Mouse (Mus musculus) gastrocnemius, adult 18-20 months (tissue): ENCODE measurements around the gene Prss54. TPM values are rescaled to one million over a fixed set of nuclear protein-coding genes. Genes with fewer than 3 reads are reported as not detected.
A peak's percentile ranks its signal among the peaks of the same experiment; 100 is the strongest.
"Not testable (repeated sequence)": the region's sequence is repeated elsewhere in the genome, so short reads cannot be mapped to it uniquely, and the experiment has no call there.

Experiments
- DNase-seq: peaks from one replicate; pipeline ENCODE4 v3.0.0; 2021; ENCODE audit warnings: low spot score
- long read RNA-seq, 2 experiments: library from polyadenylated mRNA; stranded (forward); transcript quantifications; one replicate each; pipeline ENCODE4 v2.0.0; 2021
- total RNA-seq, 2 experiments: library from RNA; stranded (reverse); gene quantifications; 2 replicates each; pipeline ENCODE4 v1.2.3; 2021

Prss54 gene
- total RNA-seq: not detected
- long read RNA-seq, experiment 1: 0 reads
- long read RNA-seq, experiment 2: 0 reads

DNA sequence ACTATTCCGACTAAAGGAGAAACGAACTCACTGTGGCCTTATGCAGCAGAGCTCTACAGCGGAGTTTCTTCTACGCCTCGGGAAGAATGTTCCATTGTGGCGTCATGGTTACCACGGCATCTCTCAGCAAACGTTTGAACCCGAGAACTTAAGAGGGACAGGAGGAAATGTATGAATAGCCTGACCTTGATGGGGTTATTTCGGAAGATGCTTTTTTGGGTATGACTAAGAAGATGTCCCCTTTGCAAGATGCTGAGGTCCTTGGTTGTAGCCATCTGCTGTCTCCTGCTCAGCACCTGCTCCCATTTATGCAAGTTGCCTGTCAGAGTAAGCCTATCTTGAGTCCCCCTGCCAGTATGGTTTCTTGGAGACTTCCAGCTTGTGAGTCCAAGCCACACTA lies at the start of gene Prss54:
Gene Prss54 (minus strand): TSS at position 101 of the 400 bp plus-strand sequence.
- no peak for DNase-seq

DNA sequence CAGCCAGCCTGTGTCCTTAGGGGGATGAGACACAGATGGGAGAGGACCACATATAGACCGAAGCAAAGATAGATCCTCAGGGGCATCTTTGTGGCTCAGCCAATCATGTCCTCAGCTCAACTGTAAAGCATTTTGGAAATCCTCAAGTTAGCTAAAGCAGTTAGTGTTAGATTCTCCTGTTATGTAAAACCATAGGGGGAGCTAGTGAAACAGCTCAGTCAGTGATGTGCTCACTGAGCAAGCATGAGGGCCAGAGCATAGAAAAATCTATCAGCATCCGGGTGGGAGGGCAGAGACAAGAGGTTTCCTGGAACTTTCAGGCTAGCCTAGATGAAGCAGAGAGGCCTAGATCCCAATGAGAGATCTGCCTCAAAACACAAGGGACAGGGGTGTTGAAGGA lies 48.7 kb upstream of the Prss54 start:
- no peak for DNase-seq

GRCm38 (mm10) chr8:95620046-95620445 lies 43.9 kb upstream of the Prss54 start:
- DNase-seq: no peak

DNA sequence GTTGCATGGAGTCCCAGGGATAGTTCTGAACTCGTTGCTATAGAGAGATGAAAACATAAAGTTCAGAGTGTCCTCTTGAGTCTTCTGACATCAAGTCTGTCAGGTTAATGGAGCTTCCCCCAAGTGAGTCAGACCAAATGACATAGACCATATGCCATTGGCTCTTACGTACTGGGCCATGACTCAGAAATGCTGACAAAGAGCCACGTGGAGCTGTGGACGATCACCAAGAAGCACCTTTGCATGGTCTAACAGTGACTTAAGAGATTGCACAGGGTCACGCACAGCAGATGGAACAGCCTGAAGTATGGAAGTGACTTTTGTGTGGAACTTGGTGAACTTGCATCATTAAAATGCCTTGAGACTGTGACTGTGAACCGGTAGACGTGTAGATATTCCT lies 40.2 kb upstream of the Prss54 start:
- DNase-seq: no peak

GRCm38 (mm10) chr8:95611769-95612168 lies 35.6 kb upstream of the Prss54 start:
- no peak for DNase-seq

- DNase-seq: no peak
These were observed 34.6 kb upstream of the Prss54 start for GRCm38 (mm10) chr8:95610749-95611148.

DNA sequence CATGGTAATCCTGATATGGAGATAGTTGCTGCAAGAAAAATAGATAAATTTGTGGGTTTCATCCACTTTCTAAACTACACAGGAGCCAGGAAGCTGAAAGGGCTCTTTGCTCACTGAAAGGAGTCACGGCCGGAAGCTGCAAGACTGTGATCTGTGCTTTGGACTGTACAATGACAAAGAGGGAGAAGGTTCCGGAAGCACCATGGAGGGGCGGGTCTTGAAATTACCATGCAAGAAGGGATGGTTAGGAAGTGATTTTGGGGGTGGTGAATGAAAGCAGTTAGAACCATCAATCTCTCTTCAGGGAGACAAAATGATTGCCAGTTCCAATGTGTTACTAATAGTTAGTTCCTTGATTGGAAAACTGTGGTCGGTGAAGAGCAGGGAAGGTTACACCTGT lies 33.3 kb upstream of the Prss54 start:
- no peak for DNase-seq

- DNase-seq: no peak
These were observed 31.1 kb upstream of the Prss54 start for GRCm38 (mm10) chr8:95607210-95607609.

GRCm38 (mm10) chr8:95606509-95606908 lies 30.4 kb upstream of the Prss54 start:
- not testable (repeated sequence) for DNase-seq

- no peak for DNase-seq
These were observed 26.0 kb upstream of the Prss54 start for GRCm38 (mm10) chr8:95602168-95602567.

DNA sequence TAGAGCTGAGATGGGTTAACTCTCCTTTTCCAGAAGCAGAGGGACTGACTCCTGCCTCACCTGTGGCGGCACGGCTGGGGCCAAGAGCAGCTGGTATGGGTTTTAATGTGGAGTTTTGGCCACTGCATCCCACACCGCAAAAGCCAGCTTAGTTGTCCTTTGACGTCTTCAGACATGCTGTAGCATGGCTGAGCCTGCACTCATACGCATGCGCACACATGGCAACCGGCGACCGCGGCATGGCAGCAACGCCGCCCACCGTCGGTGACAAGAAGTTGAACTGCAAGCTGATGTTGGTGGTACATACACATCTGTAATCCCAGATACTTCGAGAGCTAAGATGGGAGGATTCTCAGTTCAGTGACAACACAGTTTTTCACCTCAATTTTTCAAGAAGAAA lies 25.2 kb upstream of the Prss54 start:
- no peak for DNase-seq

- DNase-seq: peak; percentile 11
These were observed 23.7 kb upstream of the Prss54 start for GRCm38 (mm10) chr8:95599861-95600260.

DNA sequence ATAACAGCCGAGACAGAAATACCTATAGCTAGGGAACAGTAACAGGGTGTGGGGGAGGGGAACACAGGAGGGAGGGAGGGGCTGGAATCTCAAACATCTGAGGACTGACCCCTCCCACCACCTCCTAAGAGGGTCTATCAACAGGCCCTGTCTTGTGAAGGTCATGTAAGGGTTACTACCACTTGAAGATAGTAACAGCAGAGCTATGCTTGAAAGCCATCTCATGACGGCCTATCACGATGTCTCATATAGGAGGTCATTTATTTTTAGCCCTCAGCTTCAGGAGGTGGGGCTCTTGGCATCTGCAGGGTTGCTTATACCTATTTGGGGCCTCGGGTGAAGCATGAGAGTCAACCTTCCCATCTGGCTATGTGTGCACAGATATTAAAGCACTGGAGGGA lies 20.7 kb upstream of the Prss54 start:
- no peak for DNase-seq

DNA sequence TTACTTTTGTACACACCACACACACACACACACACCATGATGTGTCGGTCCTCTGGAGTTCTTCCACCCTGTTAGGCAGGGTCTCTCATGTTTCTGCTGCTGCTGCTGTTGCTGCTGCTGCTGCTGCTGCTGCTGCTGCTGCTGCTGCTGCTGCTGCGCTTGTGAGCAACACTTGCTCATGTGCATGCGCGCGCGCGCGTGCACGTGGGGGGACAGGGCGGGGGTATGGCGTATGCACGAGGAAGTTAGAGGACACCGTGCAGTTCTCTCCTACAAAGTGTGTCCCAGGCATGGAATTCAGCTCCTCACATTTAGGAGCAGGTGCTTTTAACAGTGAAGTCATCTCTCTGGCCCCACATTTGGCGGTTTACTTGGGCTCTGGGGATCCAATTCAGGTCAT lies 19.0 kb upstream of the Prss54 start:
- no peak for DNase-seq

GRCm38 (mm10) chr8:95593439-95594393 lies 17.6 kb upstream of the Prss54 start:
- DNase-seq: no peak

GRCm38 (mm10) chr8:95592131-95592780 lies 16.1 kb upstream of the Prss54 start:
- no peak for DNase-seq

DNA sequence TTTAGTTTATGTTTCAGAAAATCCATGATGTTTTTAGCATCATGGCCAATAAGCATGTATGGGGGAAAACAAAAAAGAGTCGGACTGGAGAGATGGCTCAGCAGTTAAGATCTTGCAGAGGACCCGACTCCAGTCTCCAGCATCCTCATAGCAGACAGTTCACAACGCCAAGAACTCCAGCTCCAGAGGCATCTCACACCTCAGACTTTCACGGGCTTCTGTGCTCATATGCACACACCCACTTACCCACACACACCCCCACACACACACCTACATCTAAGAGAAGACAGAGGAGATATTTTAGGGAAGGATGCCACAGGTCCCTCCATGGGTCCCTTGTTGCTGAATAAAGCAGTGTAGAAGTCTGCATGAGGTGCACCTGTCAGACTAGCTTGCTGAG lies 14.4 kb upstream of the Prss54 start:
- no peak for DNase-seq

DNA sequence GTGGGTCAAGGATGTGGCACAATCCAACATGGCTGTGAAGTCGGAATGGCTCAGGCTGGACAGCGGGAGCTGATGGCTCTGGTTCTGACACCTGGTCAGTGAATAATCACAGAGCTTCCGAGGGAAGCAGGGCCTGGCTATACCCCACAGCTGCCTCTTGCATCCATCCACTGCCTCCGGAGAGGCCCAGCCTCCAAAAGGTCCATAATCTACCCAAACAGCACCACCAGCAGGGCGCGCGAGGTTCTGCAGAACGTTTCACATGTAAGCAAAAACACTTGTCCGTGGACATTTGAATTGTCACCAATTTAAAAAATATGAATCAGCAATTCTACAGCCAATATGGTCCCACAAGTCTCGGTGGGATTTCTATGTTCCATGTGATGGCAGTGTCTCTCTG lies 13.1 kb upstream of the Prss54 start:
- no peak for DNase-seq

- no peak for DNase-seq
These were observed 11.2 kb upstream of the Prss54 start for GRCm38 (mm10) chr8:95587339-95587738.

GRCm38 (mm10) chr8:95573146-95573545 lies 3.0 kb downstream of the Prss54 start:
- no peak for DNase-seq

DNA sequence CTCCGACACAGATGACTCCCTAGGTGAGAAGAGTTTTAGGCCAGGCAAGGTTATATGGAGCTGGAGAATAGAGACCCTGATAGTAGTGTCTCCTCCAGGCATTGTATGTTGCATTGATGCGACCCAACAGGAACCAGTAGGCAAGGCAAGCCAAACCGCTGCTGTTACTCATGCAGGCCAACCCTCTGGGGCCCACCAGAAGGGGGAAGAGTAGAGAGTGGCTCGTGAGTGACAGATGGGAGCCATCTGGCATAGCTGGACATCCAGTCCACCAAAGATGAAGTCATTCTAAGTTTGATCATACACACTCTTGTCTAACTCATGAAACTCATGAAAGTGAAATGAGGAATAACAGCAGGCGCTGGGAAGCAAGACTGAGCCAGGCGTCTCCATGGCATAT lies 9.3 kb downstream of the Prss54 start:
- DNase-seq: no peak

DNA sequence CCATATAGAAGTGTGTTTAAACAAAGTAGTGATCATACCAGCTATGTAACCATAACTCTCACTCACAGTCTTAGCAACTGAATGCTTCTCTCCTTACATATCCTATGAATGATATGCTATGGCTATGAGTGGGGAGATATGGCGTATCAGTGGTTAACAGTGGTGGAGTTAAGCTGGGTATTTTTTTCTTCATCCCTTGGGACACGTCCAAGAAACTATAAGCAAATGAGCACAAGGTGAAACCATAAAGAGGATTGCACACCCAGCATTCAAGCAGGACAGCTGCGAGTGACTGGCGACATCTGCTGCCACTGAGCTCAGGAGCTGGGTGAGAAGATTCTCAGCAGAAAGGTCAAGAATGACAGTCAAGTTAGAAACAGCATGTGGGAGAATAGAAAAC lies 9.9 kb downstream of the Prss54 start:
- no peak for DNase-seq

DNA sequence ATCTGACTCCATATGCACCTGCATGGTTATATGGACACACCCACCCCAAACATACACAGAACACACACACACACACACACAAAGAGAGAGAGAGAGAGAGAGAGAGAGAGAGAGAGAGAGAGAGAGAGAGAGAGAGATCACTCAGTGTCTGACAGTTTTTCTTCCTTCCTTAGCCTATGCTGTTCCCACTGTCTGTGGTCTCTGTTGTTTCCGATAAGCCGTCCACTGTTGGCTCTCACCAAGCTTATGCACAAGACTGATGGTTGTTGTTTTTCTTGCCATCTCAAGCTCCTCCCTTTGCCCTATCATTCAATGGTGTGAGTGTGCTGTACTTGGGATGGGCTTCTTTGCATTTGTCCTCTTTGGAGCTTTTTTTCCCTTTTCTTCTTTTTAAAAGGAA lies 20.2 kb downstream of the Prss54 start:
- no peak for DNase-seq
